Mouse (Mus musculus): Measurements from ENCODE around the gene Ino80. TPM values are rescaled to one million over a fixed set of nuclear protein-coding genes. Genes with fewer than 3 reads are reported as not detected.
A peak's percentile ranks its signal among the peaks of the same experiment; 100 is the strongest.

The Ino80 gene
- polyA plus RNA-seq, 1 experiment from 2014 or later: 4.2 TPM

GRCm38 (mm10) chr2:119332177-119332661 lies 145.3 kb downstream of the Ino80 start:
- no peak for ATAC-seq (ENCODE audit: insufficient number of reproducible peaks, insufficient read depth, low FRiP score, low TSS enrichment, low read depth)
- Histone ChIP-seq H3K9ac (replicated peaks) (no peak overlapping the region), H3K36me3 (no peaks in the 10 kb centered on the region), H3K27me3 (peaks cover 69% of the 10 kb centered on the region), H3K9me3 (no peaks in the 10 kb centered on the region), H3K27ac (no peak overlapping the region), H3K4me1 (replicated peaks) (peaks cover 7% of the 10 kb centered on the region; the same call in 1 of the 2 replicates), H3K4me2 (no peak overlapping the region), H3K4me3 (replicated peaks) (no peak overlapping the region)
- 71% methylated on average over 24 of the region's 24 CpGs for WGBS

- 86% methylated on average over 8 of the region's 8 CpGs for WGBS
- Histone ChIP-seq H3K27me3 (peaks cover 78% of the 10 kb centered on the region), H3K27ac (no peak overlapping the region), H3K9ac (replicated peaks) (no peak overlapping the region), H3K4me3 (replicated peaks) (no peak overlapping the region), H3K4me1 (replicated peaks) (peaks cover 21% of the 10 kb centered on the region), H3K9me3 (no peaks in the 10 kb centered on the region), H3K4me2 (no peak overlapping the region), H3K36me3 (no peaks in the 10 kb centered on the region)
- no peak for ATAC-seq (ENCODE audit: insufficient number of reproducible peaks, insufficient read depth, low FRiP score, low TSS enrichment, low read depth)
Observed at GRCm38 (mm10) chr2:119330795-119331194, 146.7 kb downstream of the Ino80 start.

- no peak for ATAC-seq (ENCODE audit: insufficient number of reproducible peaks, insufficient read depth, low FRiP score, low TSS enrichment, low read depth)
- Histone ChIP-seq H3K27ac (no peak overlapping the region), H3K36me3 (no peaks in the 10 kb centered on the region), H3K27me3 (peaks cover 90% of the 10 kb centered on the region), H3K4me3 (replicated peaks) (no peak overlapping the region), H3K9ac (replicated peaks) (no peak overlapping the region), H3K9me3 (no peaks in the 10 kb centered on the region), H3K4me1 (replicated peaks) (peaks cover 36% of the 10 kb centered on the region), H3K4me2 (0 out of 2 replicates have a peak overlapping the region, but pooled peaks have one; percentile 4)
- 52% methylated on average over 3 of the region's 3 CpGs for WGBS
Observed at GRCm38 (mm10) chr2:119329123-119329817, 148.2 kb downstream of the Ino80 start.

GRCm38 (mm10) chr2:119328546-119328945 lies 148.9 kb downstream of the Ino80 start:
- Histone ChIP-seq H3K4me1 (replicated peaks) (peaks cover 42% of the 10 kb centered on the region), H3K27ac (no peak overlapping the region), H3K4me3 (replicated peaks) (no peak overlapping the region), H3K36me3 (no peaks in the 10 kb centered on the region), H3K27me3 (peaks cover 92% of the 10 kb centered on the region), H3K4me2 (peak overlapping the region; percentile 4; the same call in 1 of the 2 replicates), H3K9me3 (no peaks in the 10 kb centered on the region), H3K9ac (replicated peaks) (no peak overlapping the region)
- 36% methylated on average over 5 of the region's 5 CpGs for WGBS
- no peak for ATAC-seq (ENCODE audit: insufficient number of reproducible peaks, insufficient read depth, low FRiP score, low TSS enrichment, low read depth)

- H3K27ac ChIP-seq: no peak overlapping the region
- ATAC-seq (ENCODE audit: insufficient number of reproducible peaks, insufficient read depth, low FRiP score, low TSS enrichment, low read depth): no peak
- WGBS: 13% methylated on average over 11 of the region's 11 CpGs
- H3K4me2 ChIP-seq: peak overlapping the region; percentile 2
- H3K4me1 ChIP-seq (replicated peaks): peaks cover 42% of the 10 kb centered on the region
- no peaks in the 10 kb centered on the region for H3K36me3 ChIP-seq
- peaks cover 97% of the 10 kb centered on the region for H3K27me3 ChIP-seq
- H3K9me3 ChIP-seq: no peaks in the 10 kb centered on the region
- peak overlapping the region; percentile 17; the same call in 1 of the 2 replicates for H3K4me3 ChIP-seq (replicated peaks)
- no peak overlapping the region for H3K9ac ChIP-seq (replicated peaks)
Observed at GRCm38 (mm10) chr2:119327942-119328526, 149.5 kb downstream of the Ino80 start.

GRCm38 (mm10) chr2:119327102-119327480 lies 150.4 kb downstream of the Ino80 start:
- no peak for ATAC-seq (ENCODE audit: insufficient number of reproducible peaks, insufficient read depth, low FRiP score, low TSS enrichment, low read depth)
- peaks cover 100% of the 10 kb centered on the region for H3K27me3 ChIP-seq
- H3K36me3 ChIP-seq: no peaks in the 10 kb centered on the region
- H3K4me3 ChIP-seq (replicated peaks): peak overlapping the region; percentile 51
- under 1% methylated on average over 30 of the region's 30 CpGs for WGBS
- H3K9ac ChIP-seq (replicated peaks): peak overlapping the region; percentile 34; the same call in 1 of the 2 replicates
- H3K9me3 ChIP-seq: no peaks in the 10 kb centered on the region
- peak overlapping the region; percentile 82 for H3K4me2 ChIP-seq
- H3K27ac ChIP-seq: no peak overlapping the region
- H3K4me1 ChIP-seq (replicated peaks): peaks cover 50% of the 10 kb centered on the region

GRCm38 (mm10) chr2:119326161-119327101 lies 151.1 kb downstream of the Ino80 start:
- H3K9me3 ChIP-seq: no peaks in the 10 kb centered on the region
- H3K4me3 ChIP-seq (replicated peaks): peak overlapping the region; percentile 51
- peak overlapping the region; percentile 57 for H3K9ac ChIP-seq (replicated peaks)
- WGBS: under 1% methylated on average over 61 of the region's 61 CpGs
- H3K27me3 ChIP-seq: peaks cover 100% of the 10 kb centered on the region
- H3K36me3 ChIP-seq: no peaks in the 10 kb centered on the region
- ATAC-seq (ENCODE audit: insufficient number of reproducible peaks, insufficient read depth, low FRiP score, low TSS enrichment, low read depth): no peak
- 0 out of 2 replicates have a peak overlapping the region, but pooled peaks have one; percentile 4 for H3K27ac ChIP-seq
- peak overlapping the region; percentile 82 for H3K4me2 ChIP-seq
- H3K4me1 ChIP-seq (replicated peaks): peaks cover 55% of the 10 kb centered on the region

GRCm38 (mm10) chr2:119325568-119326143 lies 151.8 kb downstream of the Ino80 start, which contains the start of gene Dll4:
Gene Dll4, plus strand, starts transcription at chr2:119325784.
- H3K9ac ChIP-seq (replicated peaks): peak within 1 kb of the TSS; percentile 57
- peak within 1 kb of the TSS; percentile 82 for H3K4me2 ChIP-seq
- 0 out of 2 replicates have a peak, but pooled peaks have one; percentile 15 for ATAC-seq (ENCODE audit: insufficient number of reproducible peaks, insufficient read depth, low FRiP score, low TSS enrichment, low read depth)
- H3K27me3 ChIP-seq: peaks cover 100% of the 10 kb centered on the region
- under 1% methylated on average over 33 of the region's 33 CpGs for WGBS
- no peaks in the 10 kb centered on the region for H3K9me3 ChIP-seq
- H3K27ac ChIP-seq: 0 out of 2 replicates have a peak within 1 kb of the TSS, but pooled peaks have one; percentile 4
- H3K36me3 ChIP-seq: no peaks in the 10 kb centered on the region
- H3K4me1 ChIP-seq (replicated peaks): peaks cover 55% of the 10 kb centered on the region
- peak within 1 kb of the TSS; percentile 51 for H3K4me3 ChIP-seq (replicated peaks)

GRCm38 (mm10) chr2:119324576-119325318 lies 152.7 kb downstream of the Ino80 start:
- Histone ChIP-seq H3K9ac (replicated peaks) (no peak overlapping the region), H3K36me3 (no peaks in the 10 kb centered on the region), H3K4me3 (replicated peaks) (peak overlapping the region; percentile 51), H3K27me3 (peaks cover 98% of the 10 kb centered on the region), H3K27ac (no peak overlapping the region), H3K4me1 (replicated peaks) (peaks cover 55% of the 10 kb centered on the region), H3K4me2 (peak overlapping the region; percentile 82), H3K9me3 (no peaks in the 10 kb centered on the region)
- ATAC-seq (ENCODE audit: insufficient number of reproducible peaks, insufficient read depth, low FRiP score, low TSS enrichment, low read depth): no peak
- WGBS: under 1% methylated on average over 32 of the region's 32 CpGs
